Mouse (Mus musculus): ENCODE measurements around the gene Acaca.

DNA sequence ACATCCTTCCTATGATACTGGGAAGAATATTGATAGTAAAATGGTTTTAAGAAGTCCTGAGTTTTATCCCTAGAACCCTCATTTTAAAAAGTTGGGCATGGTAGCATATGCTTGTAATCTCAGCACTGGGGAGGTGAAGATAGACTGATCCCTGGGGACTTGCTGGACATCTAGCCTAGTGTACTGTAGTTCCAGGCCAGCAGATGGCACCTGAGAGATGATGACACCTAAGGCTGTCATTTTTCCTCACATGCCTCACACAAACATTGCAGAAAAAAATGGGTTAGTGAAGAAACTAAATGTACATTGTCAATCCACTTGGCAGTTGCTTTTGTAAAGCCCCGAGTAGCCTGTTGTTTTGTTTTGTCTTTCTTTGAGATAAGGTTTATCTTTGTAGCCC is 235.8 kb downstream of the Acaca start:
- TF ChIP-seq CEBPB (IDR thresholded peaks at IDR 0.05; ENCODE audit: low read depth), result no peak
- no peak for TF ChIP-seq USF1 (IDR thresholded peaks at IDR 0.05; ENCODE audit: low read depth)
- no peak for TF ChIP-seq CTCF (IDR thresholded peaks at IDR 0.05; ENCODE audit: control insufficient read depth, insufficient read depth, insufficient read length)
